Mouse (Mus musculus) spleen, postnatal 4 days (tissue): ENCODE measurements at regions not wholly inside any gene's neighbourhood (a gene's known extent, or its start where the extent isn't known, plus 50 kb on each side); places are given as distances from the start of the nearest gene placed in this dataset.

Experiments used
- DNase-seq, 2 experiments: peaks; one replicate each; pipeline ENCODE4 v3.0.0; 2022; ENCODE audit warnings: low spot score in 2 of 2

- no peak for DNase-seq
Observed at GRCm38 (mm10) chr9:33930286-33930685, 555.4 kb upstream of the Kirrel3 start.

GRCm38 (mm10) chr9:33934071-33934470, 551.6 kb upstream of the Kirrel3 start:
- no peak for DNase-seq

GRCm38 (mm10) chr9:33954319-33954718, 531.4 kb upstream of the Kirrel3 start:
- no peak for DNase-seq
